Mouse (Mus musculus) liver, adult (tissue): ENCODE measurements around the gene Ccdc81.

Source experiments
- GATA4 ChIP-seq: IDR thresholded peaks from 2 replicates; pipeline ENCODE4 v1.6.1; 2014; ENCODE audit warnings: mild to moderate bottlenecking, low read length; ENCODE audit not compliant: insufficient replicate concordance

Gene Ccdc81

DNA sequence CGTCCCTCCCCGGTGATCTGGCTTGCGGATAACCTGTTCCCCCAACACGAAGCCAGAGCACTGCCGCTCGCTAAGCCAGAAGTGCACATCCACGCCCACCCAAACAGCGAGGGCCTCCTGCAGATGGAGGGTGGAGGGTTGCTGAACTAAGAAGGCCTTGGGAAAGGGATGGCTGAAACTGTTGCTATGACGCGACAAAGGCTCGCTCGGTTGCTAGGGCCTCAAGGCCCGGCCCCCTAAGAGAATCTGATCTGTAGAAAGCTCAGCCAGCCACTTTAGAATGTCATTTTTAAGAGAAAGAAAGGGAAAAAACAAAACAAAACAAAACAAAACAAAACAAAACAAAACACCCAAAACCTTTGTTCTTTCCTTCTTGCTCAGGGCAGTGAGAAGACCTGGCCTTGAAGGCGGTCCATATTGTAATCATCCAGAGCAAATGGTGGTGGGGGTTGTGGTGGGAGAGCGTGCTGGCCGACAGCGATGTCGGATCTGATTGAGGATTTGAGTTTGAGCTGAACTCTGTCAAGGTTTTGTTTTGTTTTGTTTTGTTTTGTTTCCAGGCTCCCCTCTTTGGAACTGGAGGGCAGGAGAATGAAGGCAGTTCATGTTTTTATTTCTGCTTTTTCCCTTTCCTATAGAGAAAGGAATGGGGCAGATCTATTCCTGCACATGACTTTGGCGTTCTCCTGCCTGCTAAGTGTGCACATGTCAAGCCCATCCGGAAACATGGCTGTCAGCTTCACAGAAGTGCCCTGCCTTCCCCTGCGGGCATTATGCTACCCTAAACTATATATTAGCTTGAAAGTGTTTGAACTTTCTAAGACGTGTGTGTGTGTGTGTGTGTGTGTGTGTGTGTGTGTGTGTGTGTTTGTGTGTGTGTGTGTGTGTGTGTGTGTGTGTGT is at the start of gene Ccdc81:
Ccdc81 (minus strand) TSS at position 188 of the 902 bp plus-strand sequence.
- no peak for TF ChIP-seq GATA4

DNA sequence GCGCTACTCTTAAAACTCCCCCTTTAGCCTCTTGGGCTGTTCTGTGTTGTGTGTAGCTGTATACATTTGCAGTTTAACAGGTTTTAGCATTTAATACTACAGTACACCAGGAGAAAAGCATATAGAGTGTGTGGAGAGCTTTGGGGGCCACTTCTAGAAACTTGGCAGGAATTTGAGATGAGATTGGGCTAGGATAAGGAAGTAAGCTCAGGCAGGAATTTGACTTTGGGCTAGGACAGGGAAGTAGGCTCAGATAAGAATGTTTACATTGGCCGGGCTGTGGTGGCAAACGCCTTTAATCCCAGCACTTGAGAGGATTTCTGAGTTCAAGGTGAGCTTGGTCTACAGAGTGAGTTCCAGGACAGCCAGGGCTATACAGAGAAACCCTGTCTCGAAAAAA is 46.0 kb upstream of the Ccdc81 start:
- no peak for TF ChIP-seq GATA4

DNA sequence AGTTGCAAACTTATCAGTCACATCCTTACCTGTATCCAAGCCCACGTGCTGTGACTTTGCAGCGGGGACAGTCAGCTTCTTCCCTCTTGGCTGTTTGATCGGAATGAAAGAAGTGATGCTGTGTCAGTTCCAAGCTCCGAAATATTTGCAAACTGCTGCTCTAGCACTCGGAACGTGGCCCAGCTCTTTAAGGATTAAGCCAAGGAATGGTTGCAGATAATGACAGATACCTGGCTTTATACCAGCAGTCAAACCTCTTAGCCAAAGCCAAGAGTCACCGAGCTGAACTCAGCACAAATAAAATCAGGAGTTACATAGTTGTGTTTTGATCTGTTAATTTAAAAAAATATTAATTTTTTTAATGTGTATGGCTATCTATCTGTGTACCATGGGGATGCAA is 44.6 kb upstream of the Ccdc81 start:
- no peak for TF ChIP-seq GATA4

DNA sequence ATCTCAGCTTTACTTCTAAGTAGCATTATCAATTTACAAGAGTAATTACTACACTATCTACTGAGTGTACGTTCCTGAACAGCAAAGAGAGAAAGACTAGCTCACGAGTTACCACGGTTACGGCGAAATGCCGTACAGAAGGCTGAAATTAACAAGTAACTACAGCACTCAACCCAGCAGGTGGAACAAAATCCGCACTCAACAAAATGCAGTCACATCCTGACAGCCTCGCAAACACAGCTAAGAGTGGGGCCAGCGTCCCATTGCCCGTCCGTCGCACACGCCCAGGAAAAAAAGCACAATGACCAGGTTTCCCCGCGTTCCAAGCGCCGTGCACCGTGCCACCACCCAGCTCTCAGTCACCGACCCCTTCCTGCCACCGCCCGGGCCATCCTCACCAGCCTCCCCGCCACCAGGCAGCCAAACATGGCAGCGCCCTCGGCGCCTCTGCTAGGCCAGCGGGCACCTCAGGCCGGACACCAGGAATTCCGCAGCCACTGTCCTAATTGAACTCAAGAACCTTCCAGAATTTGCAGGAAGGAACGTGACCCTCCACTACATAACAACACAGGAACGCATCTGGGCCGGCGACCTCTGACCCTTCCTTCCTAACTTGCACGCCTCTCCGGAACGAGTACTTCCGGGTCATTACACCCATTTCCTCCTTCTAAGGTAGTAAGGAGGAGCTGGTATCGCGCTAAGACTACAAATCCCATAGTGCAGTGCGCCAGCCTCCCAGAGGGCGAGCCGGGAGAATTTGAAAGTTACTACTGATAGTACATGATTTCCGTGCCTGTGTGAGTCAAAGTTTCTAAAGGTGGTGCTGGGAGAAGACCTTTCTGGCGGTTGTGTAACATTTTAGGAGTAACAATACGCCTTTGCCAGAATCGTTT is 37.4 kb upstream of the Ccdc81 start, which contains the start of gene Hikeshi:
Hikeshi (minus strand) TSS at position 634 of the 893 bp plus-strand sequence.
- TF ChIP-seq GATA4: no peak

DNA sequence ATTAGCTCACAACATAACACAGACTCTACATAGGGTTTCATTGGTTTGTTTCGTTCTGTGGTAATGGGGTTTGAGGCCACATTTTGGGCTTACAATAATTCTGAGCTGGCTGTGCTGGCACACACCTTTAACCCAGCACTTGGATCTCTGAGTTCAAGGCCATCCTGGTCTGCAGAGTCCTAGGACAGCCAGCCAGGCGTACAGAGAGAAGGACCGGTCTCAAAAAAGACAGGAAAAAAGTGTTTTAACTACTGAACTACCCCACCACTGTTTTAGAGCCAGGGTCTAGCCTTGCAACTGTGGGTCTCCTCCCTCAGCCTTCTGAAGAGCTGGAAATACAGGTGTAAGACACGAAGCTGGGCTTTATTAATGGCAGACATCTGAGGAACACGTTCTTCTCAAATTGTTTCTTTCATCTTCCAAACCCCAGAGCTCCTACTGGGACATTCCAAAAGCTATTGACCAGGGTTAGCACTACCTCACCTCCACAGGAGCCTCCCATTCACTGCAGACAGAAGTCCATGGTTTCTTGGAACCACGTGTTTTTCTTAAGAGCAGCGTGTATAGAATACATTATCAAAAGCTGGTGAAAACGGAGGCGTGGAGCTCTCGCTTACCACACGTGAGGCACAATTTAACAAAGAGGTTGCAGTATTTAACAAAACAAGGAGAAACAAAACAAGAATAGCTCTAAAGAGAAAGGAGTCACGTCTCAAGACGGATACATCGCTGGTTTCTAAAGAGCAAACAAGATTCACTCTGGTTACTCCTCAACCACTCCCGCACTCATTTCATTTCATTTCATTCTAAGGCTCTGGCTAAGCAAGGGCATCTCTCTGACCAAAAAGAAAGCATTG is 36.3 kb upstream of the Ccdc81 start:
- TF ChIP-seq GATA4: no peak

DNA sequence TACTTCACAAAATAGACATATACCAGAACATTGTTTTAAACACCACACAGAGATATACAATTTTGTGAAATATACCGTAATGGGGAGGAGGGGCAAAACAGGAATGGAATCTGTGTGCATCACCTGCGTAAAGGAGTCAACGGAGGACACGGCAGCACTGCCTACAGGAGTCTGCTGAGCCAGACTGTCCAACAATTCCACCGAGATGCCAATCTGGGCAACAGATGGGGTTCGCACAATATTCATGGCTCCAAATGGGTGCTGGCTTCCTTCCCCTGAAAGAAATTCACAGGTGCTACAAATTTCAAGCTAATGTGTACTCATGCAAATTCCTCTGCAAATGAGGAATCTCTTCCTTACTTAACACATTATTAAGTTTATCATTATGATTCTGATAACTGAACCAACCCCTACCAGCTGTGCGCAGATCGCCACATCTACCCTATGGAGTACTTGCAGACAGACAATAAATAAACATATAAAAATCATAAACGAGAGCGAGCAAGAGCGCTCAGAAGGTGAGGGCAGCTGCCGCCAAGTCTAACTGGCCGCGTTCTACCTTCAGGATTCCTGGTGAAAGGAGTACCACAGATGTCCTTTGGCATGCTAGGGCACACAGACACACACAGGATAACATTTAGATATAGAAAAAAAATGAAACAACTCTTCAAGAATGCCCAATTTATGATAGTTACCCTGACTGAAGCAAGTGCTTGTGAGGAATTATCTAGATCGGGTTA is 20.2 kb upstream of the Ccdc81 start:
- TF ChIP-seq GATA4: no peak

DNA sequence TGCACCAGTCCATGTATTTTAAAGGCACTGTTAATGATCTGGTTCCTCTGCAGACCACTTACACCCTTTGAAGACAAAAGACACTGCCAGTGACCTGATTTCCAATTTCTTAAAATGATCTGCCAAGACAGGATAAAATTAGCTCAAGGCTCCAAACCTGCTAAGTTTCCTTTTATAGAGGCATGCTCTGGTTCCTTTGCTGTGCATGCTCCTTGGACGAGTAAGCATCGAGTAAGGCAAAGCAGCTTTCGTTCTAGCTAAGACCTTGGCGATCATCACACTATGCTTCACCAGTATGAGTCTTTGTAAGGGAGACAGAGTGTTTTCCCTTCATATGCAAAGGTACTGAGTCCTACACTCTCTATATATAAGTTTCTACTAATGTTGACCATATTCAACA is 14.3 kb upstream of the Ccdc81 start:
- TF ChIP-seq GATA4: no peak

DNA sequence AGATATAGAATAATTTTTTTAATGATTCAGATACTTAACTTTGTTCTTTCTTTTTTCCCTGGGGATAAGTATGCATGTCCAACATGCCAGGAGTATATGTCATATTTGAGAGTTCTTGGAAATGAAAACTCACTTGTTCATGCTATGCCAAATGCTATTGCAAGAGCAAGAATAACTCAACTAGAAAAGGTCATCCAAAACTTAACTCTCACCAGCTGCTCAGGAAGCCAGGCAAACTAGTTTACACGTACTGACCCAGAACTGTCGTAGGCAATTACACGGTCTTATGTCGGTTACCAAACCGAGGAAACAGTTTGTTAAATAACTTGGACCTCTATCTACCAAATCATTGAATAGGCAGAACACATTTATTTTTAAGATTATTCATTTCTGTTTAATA is 13.3 kb upstream of the Ccdc81 start:
- no peak for TF ChIP-seq GATA4

DNA sequence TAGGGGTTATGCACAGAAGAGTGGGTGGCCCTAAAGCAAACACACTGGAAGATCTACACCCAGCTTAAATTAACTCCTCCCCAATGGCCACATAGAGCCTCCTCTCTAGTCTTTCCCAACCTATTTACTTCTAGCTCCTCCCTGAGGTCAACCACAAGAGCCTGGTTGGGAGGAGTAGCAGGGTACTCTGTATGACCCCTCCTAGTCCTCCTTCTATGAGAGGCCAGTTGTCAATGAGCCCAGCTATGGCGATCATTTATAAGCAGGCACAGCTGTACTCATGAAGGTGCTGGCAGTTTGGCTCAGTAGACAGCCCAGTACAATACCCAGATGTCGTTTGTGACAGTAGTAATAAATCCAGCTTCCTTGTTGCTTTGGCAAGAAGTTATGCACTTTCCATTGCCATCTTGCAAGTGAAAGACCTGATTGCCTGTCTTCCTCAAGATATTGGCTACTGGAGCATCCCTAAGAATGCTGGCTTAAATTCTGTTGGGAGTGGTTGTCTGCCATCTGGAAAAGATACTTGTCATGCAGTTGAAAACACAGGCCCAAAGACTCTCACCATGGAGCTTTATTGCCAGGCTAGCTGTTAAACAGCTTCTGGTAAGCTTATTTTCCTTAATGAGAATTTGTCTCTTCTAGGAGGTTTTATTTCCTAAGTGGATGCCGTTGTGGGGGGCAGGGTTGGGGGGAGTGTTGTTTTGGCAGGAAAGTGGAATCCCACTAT is 10.2 kb upstream of the Ccdc81 start:
- no peak for TF ChIP-seq GATA4

DNA sequence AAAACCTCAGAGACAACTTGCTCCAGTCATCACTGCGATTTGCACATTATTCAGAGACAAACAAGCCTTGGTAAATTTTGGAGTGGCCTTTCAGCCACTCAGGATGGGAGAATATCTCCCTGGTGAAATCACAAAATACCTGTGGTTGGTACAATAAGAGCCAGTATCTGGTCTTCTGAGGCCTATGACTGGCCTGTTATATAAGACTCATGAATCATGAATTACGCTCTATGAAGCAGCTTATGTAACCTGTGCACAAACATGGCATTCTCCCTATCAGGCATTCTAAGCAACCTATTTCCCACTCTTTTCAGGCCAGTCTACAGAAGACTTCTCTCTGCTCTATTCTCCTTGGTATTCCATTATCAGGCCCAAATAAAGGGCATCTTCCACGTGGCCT is 8.9 kb upstream of the Ccdc81 start:
- no peak for TF ChIP-seq GATA4

DNA sequence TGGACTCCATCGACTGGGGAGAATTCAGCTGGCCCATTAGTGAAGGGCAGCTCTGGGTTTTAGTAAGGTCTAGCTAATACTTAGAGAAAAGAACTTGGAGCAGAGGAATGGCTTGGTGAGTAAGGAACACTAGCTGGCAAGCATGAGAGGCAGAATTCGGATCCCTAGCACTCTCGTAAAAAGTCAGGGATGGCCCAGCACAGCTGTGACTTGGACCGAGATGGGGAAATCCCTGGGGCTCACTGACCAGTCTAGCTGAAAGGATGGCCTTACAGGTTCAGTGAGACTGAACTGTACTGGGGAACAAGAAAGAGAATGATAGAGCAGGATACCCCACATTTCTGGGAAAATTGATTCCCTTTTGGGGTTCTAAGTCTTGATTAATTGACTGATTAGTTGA is 6.3 kb upstream of the Ccdc81 start:
- no peak for TF ChIP-seq GATA4

DNA sequence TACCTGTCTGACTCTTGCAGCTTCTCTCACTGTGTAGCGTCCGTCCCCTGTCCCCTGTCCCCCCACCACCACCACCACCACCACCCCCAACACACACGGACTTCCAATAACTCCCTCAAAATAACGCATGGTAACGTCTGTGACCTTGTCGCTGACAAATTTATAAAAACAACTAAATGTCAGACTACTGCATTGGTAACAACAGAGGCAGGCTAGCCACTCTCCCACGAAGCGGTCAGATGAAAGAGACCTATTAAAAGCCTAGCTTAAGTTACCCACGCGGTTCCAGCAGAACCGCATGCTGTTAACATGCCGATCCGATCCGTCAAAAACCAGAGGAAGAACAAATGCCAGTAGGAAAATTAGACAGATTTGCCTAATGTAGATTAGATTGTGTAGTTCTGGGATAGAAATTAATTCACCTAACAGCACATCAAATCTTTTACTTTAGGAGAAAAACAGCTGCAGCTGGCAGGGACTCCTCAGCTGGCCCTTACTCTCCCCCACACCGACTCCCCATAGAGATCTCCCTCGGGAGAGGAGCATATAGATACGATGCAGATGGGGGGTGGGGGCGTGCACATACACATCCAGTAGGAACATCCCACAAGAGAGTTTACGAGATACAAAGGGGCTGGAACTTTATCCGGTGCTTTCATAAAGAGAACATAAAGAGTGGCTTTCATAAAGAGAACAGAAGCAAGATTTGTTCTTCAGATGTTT is 5.6 kb upstream of the Ccdc81 start:
- TF ChIP-seq GATA4: no peak

DNA sequence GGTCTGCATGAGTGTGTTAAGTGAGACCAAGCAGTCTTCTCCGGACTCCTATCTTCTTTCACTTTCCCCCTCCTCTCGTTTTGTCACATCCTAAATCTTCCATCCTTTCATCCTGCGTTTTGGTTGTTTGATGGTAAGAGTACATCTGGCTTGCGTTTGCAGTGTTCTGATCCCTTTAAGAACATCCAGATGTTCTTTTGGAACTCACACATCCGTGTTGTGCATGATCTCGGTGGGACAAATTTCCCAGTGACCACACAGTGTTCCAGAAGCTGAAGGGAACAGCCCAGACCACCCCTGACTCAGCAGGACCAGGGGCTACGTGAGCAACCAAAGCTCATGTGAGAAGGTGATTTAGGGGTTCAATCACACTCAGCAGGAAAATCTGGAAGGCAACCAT is 5.0 kb upstream of the Ccdc81 start:
- TF ChIP-seq GATA4: no peak
